Mouse (Mus musculus) liver, embryonic 14.5 days (tissue): Measurements from ENCODE around the gene Enah.

Experiments
- CTCF ChIP-seq: IDR thresholded peaks from 2 replicates; pipeline ENCODE4 v1.5.1; 2016; ENCODE audit warnings: antibody characterized with exemption, low read depth, control low read depth
- EP300 ChIP-seq: IDR thresholded peaks from 2 replicates; pipeline ENCODE4 v1.6.1; 2016; ENCODE audit warnings: antibody characterized with exemption, low read depth

DNA sequence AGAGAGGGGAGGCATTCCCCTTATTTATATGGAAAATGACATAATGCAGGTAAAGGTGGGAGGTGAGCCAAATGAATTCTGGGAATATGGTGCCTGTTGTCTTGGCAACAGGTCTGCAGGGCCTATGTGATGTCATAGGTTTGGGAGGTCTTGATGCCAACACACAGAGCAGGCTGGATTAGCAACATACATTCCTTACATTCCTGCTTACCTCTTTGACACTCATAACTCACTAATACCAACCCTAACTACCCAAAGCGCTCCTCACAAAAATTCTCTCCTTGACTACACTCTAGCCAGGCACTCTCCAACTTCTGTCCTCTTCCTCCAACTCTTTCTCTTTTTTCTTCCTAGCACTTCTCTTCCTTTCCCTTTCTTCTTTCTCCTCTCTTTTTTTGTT is 171.6 kb downstream of the Enah start:
- TF ChIP-seq CTCF (no peak), EP300 (no peak)
